Mouse (Mus musculus) heart, embryonic 15.5 days (tissue): ENCODE results near the gene Pnp. TPM values are rescaled to one million over a fixed set of nuclear protein-coding genes. Genes with fewer than 3 reads are reported as not detected.

Experiments used
- polyA plus RNA-seq: library from polyadenylated mRNA; unstranded; fragments of >200 nt; fragmentation: Nextera tagmentation; extraction: Ambion mirVana; gene quantifications from 2 replicates; pipeline ENCODE4 v1.2.1, GENCODE M21; 2015

Pnp gene
- polyA plus RNA-seq, 1 experiment from 2014 or later, result 29.6 TPM

Other genes with a start within 250 kb of the Pnp start
- not detected in 2 replicates for gene Olfr747, start 237.9 kb upstream of the Pnp start, polyA plus RNA-seq
- gene Olfr748, start 223.7 kb upstream of the Pnp start, polyA plus RNA-seq, result not detected in 2 replicates
- not detected in 2 replicates for gene Olfr749, start 186.0 kb upstream of the Pnp start, polyA plus RNA-seq
- gene Ttc5, start 145.6 kb upstream of the Pnp start, polyA plus RNA-seq, result 42.5 and 49.2 TPM in 2 replicates
- gene Ccnb1ip1, start 123.3 kb upstream of the Pnp start, polyA plus RNA-seq, result not detected in 2 replicates
- 36.5 and 37.5 TPM in 2 replicates for gene Parp2, start 123.2 kb upstream of the Pnp start, polyA plus RNA-seq
- gene Tep1, start 60.5 kb upstream of the Pnp start, polyA plus RNA-seq, result 4.8 and 6.7 TPM in 2 replicates
- gene Klhl33, start 33.6 kb upstream of the Pnp start, polyA plus RNA-seq, result 0.08 and 0.18 TPM in 2 replicates
- 117 and 133 TPM in 2 replicates for gene Osgep, start 6.2 kb upstream of the Pnp start, polyA plus RNA-seq
- 107 and 120 TPM in 2 replicates for gene Apex1, start 6.1 kb upstream of the Pnp start, polyA plus RNA-seq
- gene Pip4p1, start 226 bp upstream of the Pnp start, polyA plus RNA-seq, result 29.8 and 39.6 TPM in 2 replicates
- gene Gm49342, start 13.4 kb downstream of the Pnp start, polyA plus RNA-seq, result not detected in 2 replicates
- 0.18 and 0.41 TPM in 2 replicates for gene Pnp2, start 24.9 kb downstream of the Pnp start, polyA plus RNA-seq
- gene Rnase10, start 76.7 kb downstream of the Pnp start, polyA plus RNA-seq, result 0.36 and 0.42 TPM in 2 replicates
- not detected in 2 replicates for gene Rnase9, start 110.8 kb downstream of the Pnp start, polyA plus RNA-seq
- not detected in 2 replicates for gene Rnase11, start 119.1 kb downstream of the Pnp start, polyA plus RNA-seq
- gene Rnase12, start 126.6 kb downstream of the Pnp start, polyA plus RNA-seq, result not detected in 2 replicates
- not detected in 2 replicates for gene Olfr750, start 143.4 kb downstream of the Pnp start, polyA plus RNA-seq
- gene Rnase4, start 160.0 kb downstream of the Pnp start, polyA plus RNA-seq, result 26.3 and 31.6 TPM in 2 replicates
- gene Ang, start 160.1 kb downstream of the Pnp start, polyA plus RNA-seq, result 4.1 TPM in 2 replicates
- not detected in 2 replicates for gene Eddm3b, start 183.3 kb downstream of the Pnp start, polyA plus RNA-seq
- 0.66 and 1.2 TPM in 2 replicates for gene Rnase6, start 192.8 kb downstream of the Pnp start, polyA plus RNA-seq
- 0.96 and 1.2 TPM in 2 replicates for gene Rnase1, start 215.7 kb downstream of the Pnp start, polyA plus RNA-seq
- gene Rnase2b, start 231.2 kb downstream of the Pnp start, polyA plus RNA-seq, result not detected in 2 replicates